Mouse (Mus musculus) heart, postnatal 0 days (tissue): Measurements from ENCODE around the gene Ifna7. TPM values are rescaled to one million over a fixed set of nuclear protein-coding genes. Genes with fewer than 3 reads are reported as not detected.

Experiments
- ATAC-seq: fragments of 200-750 bp; cut with Nextera tagmentation; 2 replicates; pipeline ENCODE4 v1.8.0; 2017; ENCODE audit warnings: low read depth, moderate number of reproducible peaks, moderate library complexity; ENCODE audit not compliant: insufficient read depth
- DNase-seq: peaks from one replicate; pipeline ENCODE4 v3.0.0-alpha.2; 2016; ENCODE audit warnings: low spot score
- H3K27ac ChIP-seq: fragments of 300-500 bp; sonication (generic); 2 replicates; pipeline ENCODE4 v1.5.1; 2014; ENCODE audit warnings: low read depth, mild to moderate bottlenecking
- H3K27me3 ChIP-seq: fragments of 300-500 bp; sonication (generic); 2 replicates; pipeline ENCODE4 v1.6.1; 2014; ENCODE audit warnings: low read length, mixed read lengths; ENCODE audit not compliant: control insufficient read depth, insufficient read depth
- H3K36me3 ChIP-seq: fragments of 300-500 bp; sonication (generic); replicated peaks from 2 replicates; pipeline ENCODE4 v1.6.1; 2014; ENCODE audit warnings: low read length, mixed read lengths; ENCODE audit not compliant: control insufficient read depth, insufficient read depth
- H3K4me1 ChIP-seq: fragments of 300-500 bp; sonication (generic); 2 replicates; pipeline ENCODE4 v1.6.1; 2014; ENCODE audit warnings: antibody characterized with exemption; ENCODE audit not compliant: control insufficient read depth, insufficient read depth
- H3K4me2 ChIP-seq: fragments of 300-500 bp; sonication (generic); 2 replicates; pipeline ENCODE4 v1.6.1; 2014; ENCODE audit warnings: low read depth, mild to moderate bottlenecking, low read length, moderate library complexity
- H3K4me3 ChIP-seq: fragments of 300-500 bp; sonication (generic); 2 replicates; pipeline ENCODE4 v1.5.1; 2014; ENCODE audit warnings: low read depth, low read length
- H3K9ac ChIP-seq: fragments of 300-500 bp; sonication (generic); replicated peaks from 2 replicates; pipeline ENCODE4 v1.6.1; 2014; ENCODE audit warnings: low read depth, low read length, mixed read lengths
- H3K9me3 ChIP-seq: fragments of 300-500 bp; sonication (generic); replicated peaks from 2 replicates; pipeline ENCODE4 v1.6.1; 2016; ENCODE audit warnings: low read length; ENCODE audit not compliant: control insufficient read depth
- CTCF ChIP-seq: IDR thresholded peaks from 2 replicates; pipeline ENCODE4 v1.5.1; 2016; ENCODE audit warnings: antibody characterized with exemption, control low read depth, low read depth
- EP300 ChIP-seq: IDR thresholded peaks from 2 replicates; pipeline ENCODE4 v1.6.1; 2016; ENCODE audit warnings: antibody characterized with exemption, low read depth
- WGBS: fragments of 180-500 bp; shearing (Covaris S2); extraction: QIAGEN DNeasy Blood & Tissue Kit; methylation state at CpG from one replicate; pipeline ENCODE4 v1.1.7; 2014; 5-methylcytosine and 5-hydroxymethylcytosine counted together
- polyA plus RNA-seq: library from polyadenylated mRNA; unstranded; fragments of >200 nt; fragmentation: Nextera tagmentation; extraction: Ambion mirVana; gene quantifications from 2 replicates; pipeline ENCODE4 v1.2.1, GENCODE M21; 2015
- total RNA-seq: library from RNA; depleted of rRNA; stranded (reverse); fragments of >200 nt; gene quantifications from 2 replicates; pipeline ENCODE4 v1.2.3, GENCODE M21; 2014; ENCODE audit warnings: low replicate concordance

The Ifna7 gene
- total and polyA plus RNA-seq, 2 experiments from 2014 or later, result not detected

DNA sequence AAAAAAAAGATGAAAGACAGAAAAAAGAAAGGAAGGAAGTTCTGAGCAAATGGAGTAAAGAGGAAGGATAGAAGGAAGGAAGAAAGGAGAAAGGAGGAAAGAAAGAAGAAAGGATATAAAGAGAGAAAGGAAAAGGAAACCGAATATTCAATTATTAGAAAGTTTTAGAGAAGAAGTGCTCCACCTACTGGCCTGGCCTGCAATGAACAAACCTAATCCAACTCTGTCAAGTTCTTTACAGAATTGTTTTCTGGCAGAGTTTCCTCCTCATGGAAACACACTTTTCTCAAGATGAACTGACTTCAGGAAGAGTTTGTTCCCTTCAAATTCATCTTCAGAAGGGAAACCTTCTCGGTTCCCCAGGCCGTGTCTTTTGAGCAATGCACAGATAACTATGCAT is 22.8 kb downstream of the Ifna7 start:
- ATAC-seq (no peak), DNase-seq (no peak)
- H3K27ac ChIP-seq, result no peak overlapping the region
- TF ChIP-seq EP300 (no peak), CTCF (peak; percentile 35)
- H3K36me3 ChIP-seq, result no peaks in the 10 kb centered on the region
- no peak overlapping the region for H3K4me2 ChIP-seq
- H3K4me3 ChIP-seq, result no peak overlapping the region
- H3K9ac ChIP-seq, result no peak overlapping the region
- 0 out of 2 replicates have a peak, but pooled peaks cover 3% of the 10 kb centered on the region for H3K27me3 ChIP-seq
- no peaks in the 10 kb centered on the region for H3K9me3 ChIP-seq
- 32% methylated on average over 3 of the region's 3 CpGs for WGBS
- no peaks in the 10 kb centered on the region for H3K4me1 ChIP-seq

DNA sequence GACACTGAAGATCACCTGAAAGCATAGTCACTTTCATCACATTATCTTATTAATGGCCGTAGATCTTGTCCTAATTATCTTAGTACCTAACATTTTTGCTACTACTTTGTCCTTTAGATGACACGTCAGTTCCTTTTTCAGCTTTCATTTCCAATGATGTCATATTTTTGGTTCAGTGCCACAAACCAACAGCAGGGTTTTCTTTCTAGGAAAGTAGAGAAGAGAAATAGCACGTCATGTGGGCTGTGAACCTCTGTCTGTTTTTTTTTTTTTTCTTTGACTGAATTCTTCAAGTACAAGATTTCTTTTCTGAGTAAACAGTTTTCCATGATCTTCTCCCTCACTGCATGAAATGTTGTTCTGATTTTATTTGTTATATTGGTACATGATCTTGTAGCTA is 24.0 kb downstream of the Ifna7 start:
- no peak for TF ChIP-seq EP300
- TF ChIP-seq CTCF, result no peak
- Histone ChIP-seq H3K4me1 (no peaks in the 10 kb centered on the region), H3K27ac (no peak overlapping the region), H3K4me2 (no peak overlapping the region), H3K36me3 (no peaks in the 10 kb centered on the region), H3K9me3 (no peaks in the 10 kb centered on the region), H3K9ac (no peak overlapping the region), H3K27me3 (0 out of 2 replicates have a peak, but pooled peaks cover 3% of the 10 kb centered on the region), H3K4me3 (no peak overlapping the region)
- 36% methylated on average over 3 of the region's 3 CpGs for WGBS
- DNase-seq, result no peak
- ATAC-seq, result no peak

DNA sequence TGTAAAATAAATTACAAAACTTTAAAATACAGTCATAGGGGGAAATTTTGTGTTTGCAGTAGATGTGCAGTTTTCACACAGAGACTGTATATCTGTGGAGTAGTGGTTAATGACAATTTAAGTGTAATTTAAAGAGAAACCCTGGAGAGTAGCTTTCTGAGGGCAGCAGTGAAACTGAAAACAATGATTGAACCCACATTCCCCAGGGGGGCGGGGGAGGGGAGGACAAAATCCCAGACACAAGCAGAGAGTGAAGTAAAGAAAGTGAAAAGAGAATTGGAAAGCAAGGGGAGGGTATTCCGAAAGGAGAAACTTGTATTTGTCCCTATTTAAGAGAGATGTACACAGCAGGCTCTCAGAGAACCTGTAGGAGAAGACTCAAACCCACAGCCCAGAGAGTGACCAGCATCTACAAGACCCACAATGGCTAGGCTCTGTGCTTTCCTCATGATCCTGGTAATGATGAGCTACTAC is 25.4 kb downstream of the Ifna7 start, which contains the start of gene Ifna4:
Gene Ifna4 (plus strand): TSS at position 424 of the 474 bp plus-strand sequence.
- 0 out of 2 replicates have a peak, but pooled peaks cover 3% of the 10 kb centered on the region for H3K27me3 ChIP-seq
- 52% methylated on average over 2 of the region's 2 CpGs for WGBS
- H3K9me3 ChIP-seq, result no peaks in the 10 kb centered on the region
- no peak within 1 kb of the TSS for H3K4me2 ChIP-seq
- no peak for TF ChIP-seq EP300
- TF ChIP-seq CTCF, result no peak
- H3K27ac ChIP-seq, result no peak within 1 kb of the TSS
- H3K4me3 ChIP-seq, result no peak within 1 kb of the TSS
- no peak within 1 kb of the TSS for H3K9ac ChIP-seq
- ATAC-seq, result no peak
- no peaks in the 10 kb centered on the region for H3K36me3 ChIP-seq
- DNase-seq, result no peak
- H3K4me1 ChIP-seq, result no peaks in the 10 kb centered on the region

DNA sequence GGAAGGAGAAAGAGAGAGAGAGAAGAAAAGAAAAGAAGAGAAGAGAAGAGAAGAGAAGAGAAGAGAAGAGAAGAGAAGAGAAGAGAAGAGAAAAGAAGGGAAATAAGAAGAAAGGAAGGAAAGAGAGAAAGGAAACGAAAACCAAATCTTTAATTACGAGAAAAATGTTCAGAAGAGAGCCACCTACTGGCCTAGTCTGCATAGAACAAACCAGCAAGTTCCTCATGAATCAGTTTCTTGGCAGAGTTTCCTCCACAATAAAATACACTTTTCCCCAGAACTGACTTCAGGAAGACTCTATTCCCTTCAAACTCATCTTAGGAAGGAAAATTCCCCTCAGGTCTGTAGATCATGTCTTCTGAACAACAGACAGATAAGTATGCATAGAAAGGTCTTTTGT is 29.3 kb downstream of the Ifna7 start:
- WGBS, result 48% methylated on average over 2 of the region's 2 CpGs
- DNase-seq (no peak), ATAC-seq (no peak)
- Histone ChIP-seq H3K4me1 (no peaks in the 10 kb centered on the region), H3K36me3 (no peaks in the 10 kb centered on the region), H3K27ac (no peak overlapping the region), H3K4me2 (no peak overlapping the region), H3K4me3 (no peak overlapping the region), H3K9me3 (no peaks in the 10 kb centered on the region), H3K9ac (no peak overlapping the region), H3K27me3 (0 out of 2 replicates have a peak, but pooled peaks cover 3% of the 10 kb centered on the region)
- TF ChIP-seq CTCF (peak; percentile 24; the same call in 1 of the 2 replicates), EP300 (no peak)

DNA sequence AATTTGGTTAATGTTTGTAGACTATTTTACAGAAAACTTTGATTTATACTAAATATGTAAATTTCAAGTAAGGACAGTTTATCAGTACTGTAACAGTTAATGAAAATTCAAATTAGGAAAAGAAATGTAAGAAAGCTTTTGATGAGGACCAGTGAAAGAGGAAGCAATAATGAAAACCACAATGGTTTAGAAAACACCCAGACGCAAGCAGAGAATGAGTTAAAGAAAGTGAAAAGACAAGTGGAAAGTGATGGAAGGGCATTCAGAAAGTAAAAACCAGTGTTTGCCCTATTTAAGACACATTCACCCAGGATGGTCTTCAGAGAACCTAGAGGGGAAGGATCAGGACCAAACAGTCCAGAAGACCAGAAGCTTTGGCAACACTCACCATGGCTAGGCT is 33.7 kb downstream of the Ifna7 start, which contains the start of gene Ifna1:
Gene Ifna1 (plus strand): TSS at position 390 of the 400 bp plus-strand sequence.
- Histone ChIP-seq H3K9me3 (no peaks in the 10 kb centered on the region), H3K36me3 (no peaks in the 10 kb centered on the region), H3K27me3 (no peaks in the 10 kb centered on the region), H3K9ac (no peak within 1 kb of the TSS), H3K4me3 (no peak within 1 kb of the TSS), H3K4me1 (no peaks in the 10 kb centered on the region), H3K27ac (no peak within 1 kb of the TSS), H3K4me2 (no peak within 1 kb of the TSS)
- ATAC-seq (no peak), DNase-seq (no peak)
- WGBS, result 64% methylated on average over 1 of the region's 1 CpGs
- TF ChIP-seq EP300 (no peak), CTCF (no peak)
